Mouse (Mus musculus): ENCODE measurements around the gene Hils1. TPM values are rescaled to one million over a fixed set of nuclear protein-coding genes. Genes with fewer than 3 reads are reported as not detected.

Gene Hils1
- polyA plus RNA-seq, 1 experiment: not detected

DNA sequence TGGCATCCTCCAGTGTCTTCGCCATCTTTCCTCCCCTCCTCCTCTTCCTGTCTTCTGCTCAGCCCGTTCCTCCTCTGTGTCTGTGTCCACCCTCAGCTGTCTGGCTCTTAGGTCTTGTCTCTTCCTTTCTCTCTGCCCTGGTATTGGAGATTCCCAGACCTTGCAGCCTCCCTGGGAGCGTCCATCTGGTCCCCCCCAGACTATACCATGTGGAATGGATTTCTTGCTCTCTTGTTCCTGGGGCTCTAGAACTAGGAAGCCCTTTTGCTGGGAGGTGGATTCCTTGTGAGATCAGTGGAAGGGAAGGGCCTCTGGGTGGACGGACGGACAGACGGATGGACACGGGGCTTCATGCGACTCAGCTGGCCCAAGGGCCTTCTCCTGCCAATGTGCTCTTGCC, 28.7 kb downstream of the Hils1 start:
- TF ChIP-seq POLR2A (IDR thresholded peaks at IDR 0.05; ENCODE audit: borderline replicate concordance, extremely low read depth, low read depth, low read length) (no peak), CTCF (IDR thresholded peaks at IDR 0.05; ENCODE audit: insufficient read depth, low read length) (no peak)
- Histone ChIP-seq H3K4me3 (replicated peaks; ENCODE audit: extremely low read depth, low read depth, low read length) (no peak overlapping the region), H3K4me1 (ENCODE audit: control insufficient read depth, insufficient read depth, low read length) (peaks cover 23% of the 10 kb centered on the region)
- WGBS: 73% methylated on average over 8 of the region's 8 CpGs
- DNase-seq: no peak

GRCm38 (mm10) chr11:94996984-94997383, 29.6 kb downstream of the Hils1 start:
- H3K4me3 ChIP-seq (replicated peaks; ENCODE audit: extremely low read depth, low read depth, low read length): no peak overlapping the region
- H3K4me1 ChIP-seq (ENCODE audit: control insufficient read depth, insufficient read depth, low read length): peaks cover 23% of the 10 kb centered on the region
- WGBS: 90% methylated on average over 6 of the region's 6 CpGs
- TF ChIP-seq POLR2A (IDR thresholded peaks at IDR 0.05; ENCODE audit: borderline replicate concordance, extremely low read depth, low read depth, low read length): no peak
- no peak for DNase-seq

DNA sequence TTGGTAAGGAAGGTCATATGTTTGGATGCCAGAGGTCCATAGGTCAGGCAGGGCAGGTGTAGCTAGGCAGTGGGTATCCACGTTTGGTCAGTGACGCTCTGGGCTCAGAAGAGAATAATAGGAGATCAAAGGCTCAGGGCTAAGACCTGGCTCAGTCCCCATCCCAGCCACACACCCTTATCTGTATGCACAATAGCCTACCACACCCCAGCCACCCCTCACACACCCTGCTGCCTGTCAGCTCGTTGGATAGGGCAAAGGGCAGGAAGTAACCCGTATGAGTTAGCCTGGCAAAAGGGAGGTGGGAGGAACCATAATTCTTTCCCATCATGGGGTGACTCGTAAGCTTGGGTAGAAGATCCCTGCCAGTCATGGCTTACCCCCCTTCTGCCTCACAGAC, 30.2 kb downstream of the Hils1 start:
- no peak overlapping the region for H3K4me3 ChIP-seq (replicated peaks; ENCODE audit: extremely low read depth, low read depth, low read length)
- no peak for TF ChIP-seq POLR2A (IDR thresholded peaks at IDR 0.05; ENCODE audit: borderline replicate concordance, extremely low read depth, low read depth, low read length)
- TF ChIP-seq CTCF (IDR thresholded peaks at IDR 0.05; ENCODE audit: insufficient read depth, low read length): no peak
- peaks cover 23% of the 10 kb centered on the region for H3K4me1 ChIP-seq (ENCODE audit: control insufficient read depth, insufficient read depth, low read length)
- WGBS: 35% methylated on average over 5 of the region's 5 CpGs
- DNase-seq: no peak

- TF ChIP-seq CTCF (IDR thresholded peaks at IDR 0.05; ENCODE audit: insufficient read depth, low read length) (no peak), POLR2A (IDR thresholded peaks at IDR 0.05; ENCODE audit: borderline replicate concordance, extremely low read depth, low read depth, low read length) (no peak)
- peaks cover 23% of the 10 kb centered on the region for H3K4me1 ChIP-seq (ENCODE audit: control insufficient read depth, insufficient read depth, low read length)
These were observed 30.7 kb downstream of the Hils1 start for GRCm38 (mm10) chr11:94998041-94998531.

GRCm38 (mm10) chr11:95000128-95000527, 32.7 kb downstream of the Hils1 start:
- no peak for DNase-seq
- TF ChIP-seq POLR2A (IDR thresholded peaks at IDR 0.05; ENCODE audit: borderline replicate concordance, extremely low read depth, low read depth, low read length) (no peak), CTCF (IDR thresholded peaks at IDR 0.05; ENCODE audit: insufficient read depth, low read length) (no peak)
- no peak overlapping the region for H3K4me3 ChIP-seq (replicated peaks; ENCODE audit: extremely low read depth, low read depth, low read length)
- WGBS: 57% methylated on average over 8 of the region's 8 CpGs
- H3K4me1 ChIP-seq (ENCODE audit: control insufficient read depth, insufficient read depth, low read length): peaks cover 18% of the 10 kb centered on the region

More at GRCm38 (mm10) chr11:94998041-94998531, 30.7 kb downstream of the Hils1 start:
- no peak for DNase-seq
- no peak overlapping the region for H3K4me3 ChIP-seq (replicated peaks; ENCODE audit: extremely low read depth, low read depth, low read length)
- WGBS: 48% methylated on average over 16 of the region's 16 CpGs

GRCm38 (mm10) chr11:95000548-95000947, 33.2 kb downstream of the Hils1 start:
- WGBS: 7% methylated on average over 4 of the region's 4 CpGs
- Histone ChIP-seq H3K4me1 (ENCODE audit: control insufficient read depth, insufficient read depth, low read length) (peaks cover 18% of the 10 kb centered on the region), H3K4me3 (replicated peaks; ENCODE audit: extremely low read depth, low read depth, low read length) (no peak overlapping the region)
- peak; percentile 27; the same call in 1 of the 2 replicates for TF ChIP-seq POLR2A (IDR thresholded peaks at IDR 0.05; ENCODE audit: borderline replicate concordance, extremely low read depth, low read depth, low read length)
- no peak for TF ChIP-seq CTCF (IDR thresholded peaks at IDR 0.05; ENCODE audit: insufficient read depth, low read length)
- DNase-seq: no peak

- peaks cover 16% of the 10 kb centered on the region for H3K4me1 ChIP-seq (ENCODE audit: control insufficient read depth, insufficient read depth, low read length)
- WGBS: 7% methylated on average over 8 of the region's 8 CpGs
- peak; percentile 66 for DNase-seq
- TF ChIP-seq CTCF (IDR thresholded peaks at IDR 0.05; ENCODE audit: insufficient read depth, low read length): peak; percentile 98
- peak; percentile 33; the same call in 1 of the 2 replicates for TF ChIP-seq POLR2A (IDR thresholded peaks at IDR 0.05; ENCODE audit: borderline replicate concordance, extremely low read depth, low read depth, low read length)
- H3K4me3 ChIP-seq (replicated peaks; ENCODE audit: extremely low read depth, low read depth, low read length): no peak overlapping the region
These were observed 33.7 kb downstream of the Hils1 start for GRCm38 (mm10) chr11:95001058-95001457.

- Histone ChIP-seq H3K4me3 (replicated peaks; ENCODE audit: extremely low read depth, low read depth, low read length) (no peak overlapping the region), H3K4me1 (ENCODE audit: control insufficient read depth, insufficient read depth, low read length) (peaks cover 17% of the 10 kb centered on the region)
- DNase-seq: no peak
- 88% methylated on average over 21 of the region's 21 CpGs for WGBS
- TF ChIP-seq CTCF (IDR thresholded peaks at IDR 0.05; ENCODE audit: insufficient read depth, low read length) (no peak), POLR2A (IDR thresholded peaks at IDR 0.05; ENCODE audit: borderline replicate concordance, extremely low read depth, low read depth, low read length) (no peak)
These were observed 34.4 kb downstream of the Hils1 start for GRCm38 (mm10) chr11:95001584-95002347.

GRCm38 (mm10) chr11:95002705-95003104, 35.3 kb downstream of the Hils1 start:
- no peak for DNase-seq
- Histone ChIP-seq H3K4me1 (ENCODE audit: control insufficient read depth, insufficient read depth, low read length) (peaks cover 17% of the 10 kb centered on the region), H3K4me3 (replicated peaks; ENCODE audit: extremely low read depth, low read depth, low read length) (no peak overlapping the region)
- no peak for TF ChIP-seq POLR2A (IDR thresholded peaks at IDR 0.05; ENCODE audit: borderline replicate concordance, extremely low read depth, low read depth, low read length)
- TF ChIP-seq CTCF (IDR thresholded peaks at IDR 0.05; ENCODE audit: insufficient read depth, low read length): no peak
- 93% methylated on average over 8 of the region's 8 CpGs for WGBS
